Mouse (Mus musculus): ENCODE measurements around the gene Creld2. TPM values are rescaled to one million over a fixed set of nuclear protein-coding genes. Genes with fewer than 3 reads are reported as not detected.
"Not testable (repeated sequence)": the region's sequence is repeated elsewhere in the genome, so short reads cannot be mapped to it uniquely, and the experiment has no call there.

Gene Creld2
- polyA plus RNA-seq, 1 experiment from 2014 or later: 63.8 TPM

GRCm38 (mm10) chr15:88813873-88814272, 5.6 kb upstream of the Creld2 start:
- H3K9me3 ChIP-seq (replicated peaks); H3K4me2 ChIP-seq; ATAC-seq (ENCODE audit: low FRiP score); H3K27me3 ChIP-seq (replicated peaks); H3K9ac ChIP-seq (replicated peaks); H3K27ac ChIP-seq (replicated peaks); H3K4me1 ChIP-seq; H3K4me3 ChIP-seq (replicated peaks): not testable (repeated sequence)
- WGBS: 91% methylated on average over 2 of the region's 2 CpGs
- H3K36me3 ChIP-seq: peaks cover 45% of the 10 kb centered on the region

DNA sequence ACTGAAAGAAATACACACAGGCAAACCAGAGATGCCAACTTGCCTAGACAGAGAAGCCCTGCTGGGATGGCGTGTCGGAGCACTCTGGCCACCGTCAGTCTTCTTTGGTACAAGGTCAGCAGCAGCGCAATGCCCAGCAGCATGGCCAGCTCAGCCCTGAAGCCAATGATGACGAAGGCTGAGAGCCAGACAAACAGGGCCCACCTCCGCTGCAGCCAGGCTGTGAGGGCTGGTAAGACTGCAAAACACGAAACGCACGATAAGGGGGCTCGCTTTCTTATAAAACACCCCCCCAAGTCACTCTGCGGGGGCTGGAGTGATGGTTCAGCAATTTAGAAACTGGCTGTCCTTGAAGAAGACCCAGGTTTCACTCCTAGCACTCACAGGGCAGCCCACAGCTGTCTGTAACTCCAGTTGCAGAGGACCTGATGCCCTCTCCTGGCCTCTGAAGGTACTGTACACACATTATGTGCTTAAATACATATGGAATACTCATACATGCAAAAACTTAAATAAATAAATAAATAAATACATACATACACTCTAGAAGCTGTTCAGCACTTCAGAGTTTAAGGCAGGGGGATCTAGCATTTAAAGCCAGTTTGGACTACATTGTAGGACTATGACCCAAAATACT, 4.9 kb upstream of the Creld2 start:
- Histone ChIP-seq H3K9me3 (replicated peaks) (no peaks in the 10 kb centered on the region), H3K27me3 (replicated peaks) (no peaks in the 10 kb centered on the region), H3K36me3 (peaks cover 39% of the 10 kb centered on the region), H3K4me2 (no peak overlapping the region), H3K4me3 (replicated peaks) (no peak overlapping the region), H3K9ac (replicated peaks) (no peak overlapping the region), H3K27ac (replicated peaks) (no peak overlapping the region), H3K4me1 (peaks cover 8% of the 10 kb centered on the region)
- WGBS: 98% methylated on average over 11 of the region's 11 CpGs
- no peak for ATAC-seq (ENCODE audit: low FRiP score)

GRCm38 (mm10) chr15:88815196-88815700, 4.2 kb upstream of the Creld2 start:
- H3K36me3 ChIP-seq: peaks cover 38% of the 10 kb centered on the region
- 95% methylated on average over 6 of the region's 6 CpGs for WGBS

DNA sequence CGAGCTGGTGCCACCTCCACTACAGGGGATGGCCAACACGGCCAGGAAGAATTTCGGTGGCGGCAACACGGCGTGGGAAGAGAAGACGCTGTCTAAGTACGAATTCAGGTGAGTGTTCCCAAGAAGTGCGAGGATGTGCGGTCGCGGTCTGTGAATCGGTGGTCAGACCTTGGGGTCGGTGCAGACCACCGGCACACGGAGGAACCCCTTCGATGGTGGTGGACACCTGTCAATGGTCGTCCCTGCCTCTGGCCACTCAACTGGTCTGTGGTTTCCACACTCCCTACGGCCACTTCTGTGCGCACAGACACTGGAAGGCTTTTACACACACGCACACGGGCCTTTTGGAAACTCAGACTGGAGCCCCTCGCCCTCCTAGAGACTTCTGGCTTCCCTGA, 459 bp downstream of the Creld2 start:
- Histone ChIP-seq H3K4me3 (replicated peaks) (peak overlapping the region; percentile 90), H3K27me3 (replicated peaks) (no peaks in the 10 kb centered on the region), H3K9me3 (replicated peaks) (no peaks in the 10 kb centered on the region), H3K4me2 (peak overlapping the region; percentile 90), H3K27ac (replicated peaks) (peak overlapping the region; percentile 78), H3K9ac (replicated peaks) (peak overlapping the region; percentile 88), H3K36me3 (peaks cover 41% of the 10 kb centered on the region), H3K4me1 (peaks cover 30% of the 10 kb centered on the region)
- WGBS: under 1% methylated on average over 23 of the region's 23 CpGs
- ATAC-seq (ENCODE audit: low FRiP score): no peak

More at GRCm38 (mm10) chr15:88815196-88815700, 4.2 kb upstream of the Creld2 start:
- Histone ChIP-seq H3K27me3 (replicated peaks) (no peaks in the 10 kb centered on the region), H3K9ac (replicated peaks) (no peak overlapping the region), H3K4me2 (no peak overlapping the region), H3K4me1 (peaks cover 11% of the 10 kb centered on the region), H3K27ac (replicated peaks) (no peak overlapping the region), H3K9me3 (replicated peaks) (no peaks in the 10 kb centered on the region), H3K4me3 (replicated peaks) (no peak overlapping the region)
- ATAC-seq (ENCODE audit: low FRiP score): no peak

DNA sequence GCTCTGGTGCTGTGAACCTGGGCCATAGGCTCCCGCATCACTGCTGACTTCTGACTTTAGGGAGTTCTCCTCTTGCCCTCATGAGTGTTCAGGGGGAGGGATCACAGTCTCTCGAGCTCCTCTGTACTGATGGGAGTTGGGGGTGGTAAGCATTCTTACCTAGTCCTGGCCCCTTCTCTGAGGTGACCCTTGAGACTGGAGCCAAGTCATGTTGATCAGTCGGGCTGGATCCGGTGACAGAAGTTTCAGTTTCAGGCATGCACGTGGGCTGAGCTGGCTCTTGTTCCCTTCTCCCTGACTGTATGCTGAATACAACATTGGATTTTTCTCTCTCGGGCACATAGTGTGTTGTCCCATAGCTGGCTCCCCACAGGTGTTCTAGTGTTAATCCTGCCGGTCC, 2.0 kb downstream of the Creld2 start:
- H3K4me3 ChIP-seq (replicated peaks): no peak overlapping the region
- H3K36me3 ChIP-seq: peaks cover 45% of the 10 kb centered on the region
- H3K4me2 ChIP-seq: peak overlapping the region; percentile 90
- no peak for ATAC-seq (ENCODE audit: low FRiP score)
- WGBS: 94% methylated on average over 7 of the region's 7 CpGs
- peaks cover 30% of the 10 kb centered on the region for H3K4me1 ChIP-seq
- no peaks in the 10 kb centered on the region for H3K27me3 ChIP-seq (replicated peaks)
- peak overlapping the region; percentile 88; the same call in 1 of the 2 replicates for H3K9ac ChIP-seq (replicated peaks)
- no peak overlapping the region for H3K27ac ChIP-seq (replicated peaks)
- no peaks in the 10 kb centered on the region for H3K9me3 ChIP-seq (replicated peaks)

DNA sequence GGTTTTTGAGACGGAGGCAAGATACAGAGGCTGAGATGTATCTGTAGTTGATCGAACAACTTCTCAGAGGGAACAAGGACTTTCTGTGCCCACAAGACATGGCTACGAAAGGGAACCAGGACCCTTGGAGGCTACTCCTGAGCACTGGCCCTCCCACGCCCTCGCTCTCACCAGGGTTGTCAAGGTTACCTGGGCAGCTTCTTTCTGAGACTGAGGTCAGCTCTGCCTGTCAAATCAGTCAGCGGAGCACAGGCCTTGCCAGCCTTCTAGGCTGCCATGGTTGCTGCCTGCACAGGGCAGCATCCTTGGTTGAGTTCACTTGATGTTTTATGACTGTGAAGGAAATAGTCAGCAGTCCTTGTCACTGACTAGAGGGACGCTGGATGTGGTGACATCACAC, 3.1 kb downstream of the Creld2 start:
- Histone ChIP-seq H3K4me2 (no peak overlapping the region), H3K4me1 (peaks cover 30% of the 10 kb centered on the region), H3K27me3 (replicated peaks) (no peaks in the 10 kb centered on the region), H3K9me3 (replicated peaks) (no peaks in the 10 kb centered on the region), H3K27ac (replicated peaks) (no peak overlapping the region), H3K4me3 (replicated peaks) (no peak overlapping the region), H3K9ac (replicated peaks) (no peak overlapping the region), H3K36me3 (peaks cover 49% of the 10 kb centered on the region)
- no peak for ATAC-seq (ENCODE audit: low FRiP score)
- WGBS: 97% methylated on average over 7 of the region's 7 CpGs

DNA sequence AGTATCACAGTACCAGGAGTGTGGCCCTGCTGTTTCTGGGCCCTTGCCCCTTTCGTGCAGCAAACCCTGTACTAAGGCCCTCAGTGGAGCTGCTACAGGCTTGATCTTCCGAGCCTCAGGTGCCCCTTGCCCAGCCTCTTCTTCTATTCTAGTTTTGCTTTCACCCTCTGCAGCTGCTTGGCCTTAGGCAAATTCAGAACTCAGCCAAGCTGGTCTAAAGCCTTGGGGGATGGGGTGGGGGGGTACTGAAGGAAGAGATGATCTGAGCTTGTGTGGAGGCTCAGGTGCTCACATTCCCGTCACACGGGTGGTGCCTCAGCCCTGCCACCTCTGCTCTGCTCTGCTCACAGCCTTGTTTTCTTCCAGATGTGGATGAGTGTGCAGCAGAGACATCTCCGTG, 3.9 kb downstream of the Creld2 start:
- peaks cover 26% of the 10 kb centered on the region for H3K4me1 ChIP-seq
- H3K27me3 ChIP-seq (replicated peaks): no peaks in the 10 kb centered on the region
- H3K9ac ChIP-seq (replicated peaks): no peak overlapping the region
- WGBS: 94% methylated on average over 5 of the region's 5 CpGs
- H3K27ac ChIP-seq (replicated peaks): no peak overlapping the region
- H3K4me2 ChIP-seq: no peak overlapping the region
- no peak for ATAC-seq (ENCODE audit: low FRiP score)
- peaks cover 49% of the 10 kb centered on the region for H3K36me3 ChIP-seq
- H3K9me3 ChIP-seq (replicated peaks): no peaks in the 10 kb centered on the region
- no peak overlapping the region for H3K4me3 ChIP-seq (replicated peaks)

GRCm38 (mm10) chr15:88827466-88827865, 8.0 kb downstream of the Creld2 start:
- Histone ChIP-seq H3K4me3 (replicated peaks) (no peak overlapping the region), H3K27me3 (replicated peaks) (no peaks in the 10 kb centered on the region), H3K36me3 (peaks cover 41% of the 10 kb centered on the region), H3K9me3 (replicated peaks) (no peaks in the 10 kb centered on the region), H3K9ac (replicated peaks) (no peak overlapping the region), H3K4me1 (peaks cover 5% of the 10 kb centered on the region; the same call in 1 of the 2 replicates), H3K4me2 (no peak overlapping the region), H3K27ac (replicated peaks) (no peak overlapping the region)
- 92% methylated on average over 6 of the region's 6 CpGs for WGBS
- ATAC-seq (ENCODE audit: low FRiP score): no peak

DNA sequence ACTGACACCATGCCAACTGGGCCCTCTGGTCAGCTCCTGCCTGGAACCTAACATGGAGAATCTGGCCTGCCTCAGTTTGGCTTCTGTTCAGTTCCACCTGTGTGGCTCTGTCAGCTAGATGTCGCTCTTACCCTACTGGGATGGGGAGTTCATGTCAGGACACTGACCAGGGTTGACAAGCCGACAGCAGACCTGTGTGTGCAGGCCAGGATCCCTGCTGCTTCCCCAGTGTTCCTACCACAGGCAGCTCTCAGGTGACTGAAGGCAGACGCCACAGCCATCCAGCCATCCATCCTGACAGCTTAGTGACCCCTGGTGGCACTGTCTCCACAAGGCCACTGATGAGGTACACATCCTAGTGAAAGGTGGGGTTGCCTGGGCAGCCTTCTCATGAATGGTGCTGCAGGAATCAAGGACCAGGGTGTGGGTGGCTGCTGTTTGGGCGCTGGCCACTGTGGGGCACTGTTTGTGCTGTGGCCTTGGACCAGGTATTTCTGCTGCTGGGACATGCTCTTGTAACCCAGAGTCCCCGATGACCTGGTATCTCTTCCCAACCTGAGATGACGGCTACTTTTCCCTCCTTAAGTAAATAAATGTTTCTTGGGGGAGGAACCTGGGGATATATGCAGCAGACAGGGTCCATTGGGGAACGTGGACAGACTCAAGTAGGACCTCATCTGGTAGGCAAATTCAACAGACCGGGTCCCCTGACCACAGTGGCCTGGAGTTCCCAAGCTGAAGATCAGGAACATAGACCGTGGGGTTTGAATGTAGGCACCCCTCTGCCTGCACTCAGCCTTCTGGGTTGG, 8.7 kb downstream of the Creld2 start:
- WGBS: 27% methylated on average over 9 of the region's 9 CpGs
- peak; percentile 37; the same call in 1 of the 2 replicates for ATAC-seq (ENCODE audit: low FRiP score)

GRCm38 (mm10) chr15:88828800-88829705, 9.6 kb downstream of the Creld2 start:
- no peak overlapping the region for H3K4me3 ChIP-seq (replicated peaks)
- 55% methylated on average over 17 of the region's 17 CpGs for WGBS
- no peaks in the 10 kb centered on the region for H3K27me3 ChIP-seq (replicated peaks)
- H3K9me3 ChIP-seq (replicated peaks): no peaks in the 10 kb centered on the region
- ATAC-seq (ENCODE audit: low FRiP score): peak; percentile 88
- H3K4me1 ChIP-seq: peaks cover 5% of the 10 kb centered on the region; the same call in 1 of the 2 replicates
- H3K27ac ChIP-seq (replicated peaks): no peak overlapping the region
- no peak overlapping the region for H3K4me2 ChIP-seq
- no peak overlapping the region for H3K9ac ChIP-seq (replicated peaks)
- H3K36me3 ChIP-seq: peaks cover 25% of the 10 kb centered on the region

More for the DNA sequence above, 8.7 kb downstream of the Creld2 start:
- H3K9me3 ChIP-seq (replicated peaks): no peaks in the 10 kb centered on the region
- no peak overlapping the region for H3K9ac ChIP-seq (replicated peaks)
- no peak overlapping the region for H3K4me3 ChIP-seq (replicated peaks)
- H3K4me2 ChIP-seq: no peak overlapping the region
- no peaks in the 10 kb centered on the region for H3K27me3 ChIP-seq (replicated peaks)
- H3K36me3 ChIP-seq: peaks cover 34% of the 10 kb centered on the region
- H3K4me1 ChIP-seq: peaks cover 5% of the 10 kb centered on the region; the same call in 1 of the 2 replicates
- H3K27ac ChIP-seq (replicated peaks): no peak overlapping the region

DNA sequence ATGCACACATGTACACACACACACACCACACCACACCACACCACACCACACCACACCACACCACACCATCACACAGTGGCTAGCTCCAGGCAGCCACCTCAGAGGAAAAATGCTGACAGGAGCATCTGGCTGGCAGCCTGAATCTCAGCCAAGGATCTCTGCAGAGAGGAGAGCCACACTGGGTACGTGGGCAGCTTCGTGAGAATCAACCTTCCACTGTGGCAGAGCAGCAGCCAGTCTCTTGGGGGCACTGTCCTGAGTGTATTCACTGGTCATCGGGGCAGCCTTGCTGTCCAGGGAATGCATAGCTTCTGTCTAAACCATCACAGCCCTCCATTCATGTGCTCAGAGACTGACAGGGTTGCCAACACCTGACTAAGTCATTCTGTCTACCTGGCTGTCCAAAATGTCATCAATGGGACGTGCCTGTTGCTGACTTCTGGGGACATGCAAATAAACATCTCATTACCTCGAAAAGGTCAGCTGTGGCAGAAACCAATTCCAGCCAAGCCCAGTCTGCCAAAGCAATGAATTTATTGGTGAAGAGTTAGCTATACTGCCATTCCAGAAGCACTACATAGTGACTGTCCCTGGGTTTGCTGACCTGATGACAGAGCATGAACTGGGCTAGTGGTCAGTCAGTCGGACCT, 10.5 kb downstream of the Creld2 start:
- Histone ChIP-seq H3K4me1 (peaks cover 5% of the 10 kb centered on the region; the same call in 1 of the 2 replicates), H3K27me3 (replicated peaks) (no peaks in the 10 kb centered on the region), H3K36me3 (peaks cover 16% of the 10 kb centered on the region), H3K4me3 (replicated peaks) (no peak overlapping the region), H3K9me3 (replicated peaks) (no peaks in the 10 kb centered on the region), H3K4me2 (no peak overlapping the region), H3K27ac (replicated peaks) (no peak overlapping the region), H3K9ac (replicated peaks) (no peak overlapping the region)
- ATAC-seq (ENCODE audit: low FRiP score): no peak
- 70% methylated on average over 6 of the region's 6 CpGs for WGBS

Measured in neural tube, embryonic 15.5 days (tissue).